ENCODE assay signal across 8 mouse cellular contexts in the genomic region with DNA sequence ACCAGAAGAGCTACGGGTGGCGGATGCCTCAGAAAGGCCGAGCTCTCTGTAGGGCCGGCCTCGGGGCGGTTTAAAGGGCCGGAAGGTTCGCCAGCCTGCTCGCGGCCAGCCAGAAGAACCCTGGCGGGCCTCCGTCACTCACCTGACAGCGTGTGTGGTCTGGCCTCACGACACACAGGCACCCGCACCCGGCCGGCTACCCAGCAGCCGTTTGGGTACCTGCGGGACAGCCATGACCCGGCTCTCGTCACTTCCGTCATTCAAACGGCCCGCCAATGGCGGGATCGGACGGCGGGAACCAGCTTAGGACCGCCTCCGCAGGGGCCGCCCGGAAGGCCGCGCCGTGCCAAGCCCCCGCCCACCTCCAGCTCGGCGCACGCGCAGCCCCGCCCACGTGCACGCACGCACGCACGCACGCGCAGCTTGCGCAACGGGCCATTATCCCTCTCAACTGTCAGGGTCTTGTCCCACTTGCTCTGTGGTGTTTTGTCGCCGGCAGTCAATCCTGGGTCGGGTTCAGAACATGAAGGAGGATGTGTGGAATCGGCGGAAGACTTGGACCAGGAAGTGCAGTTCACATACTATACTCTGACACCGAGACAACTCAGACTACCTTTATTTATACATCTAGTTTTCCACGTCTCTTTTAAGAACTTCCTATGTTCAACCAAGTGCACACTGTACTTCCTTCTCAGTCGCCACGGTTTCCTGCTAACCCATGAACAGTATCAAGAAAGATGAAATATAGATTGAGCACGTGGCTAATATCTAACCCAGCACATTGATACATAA. TPM values are rescaled to one million over a fixed set of nuclear protein-coding genes. Genes with fewer than 3 reads are reported as not detected.
DNase-seq lines count a peak whose midpoint lies in the region; ATAC-seq and TF ChIP-seq lines count a peak whose summit lies in the region.

Gene Cep295 (minus strand): TSS at position 305 of the 792 bp plus-strand sequence.

- H3K4me1 ChIP-seq in hindbrain, embryonic 10.5 days (replicated peaks), result peaks cover 13% of the 10 kb centered on the region
- peaks cover 5% of the 10 kb centered on the region; the same call in 1 of the 2 replicates for H3K4me1 ChIP-seq in lung, postnatal 0 days (ENCODE audit: insufficient read depth, low read depth, low read length)

- DNase-seq in MN1 (ENCODE audit: low spot score), result peak; percentile 93
- peak; percentile 95 for DNase-seq in cerebellum, adult 9-10 months
- peak; percentile 97 for DNase-seq in hindbrain, embryonic 10.5 days (ENCODE audit: low spot score)
- DNase-seq in layer of hippocampus, adult 9-11 months, result peak; percentile 95
- DNase-seq in lung, postnatal 0 days (ENCODE audit: low spot score), result peak; percentile 97
- DNase-seq in ovary, postnatal 14 days (ENCODE audit: low spot score), result peak; percentile 98
- DNase-seq in thymus, postnatal 14 days, result peak; percentile 98

- no peaks in the 10 kb centered on the region for H3K27me3 ChIP-seq in hindbrain, embryonic 10.5 days (ENCODE audit: insufficient read depth, poor library complexity, severe bottlenecking)
- H3K27me3 ChIP-seq in lung, postnatal 0 days (replicated peaks; ENCODE audit: insufficient read depth, low read length), result no peaks in the 10 kb centered on the region; the same call in 1 of the 2 replicates

- H3K27ac ChIP-seq in hindbrain, embryonic 10.5 days, result peak within 1 kb of the TSS; percentile 95
- peak within 1 kb of the TSS; percentile 69 for H3K27ac ChIP-seq in lung, postnatal 0 days (ENCODE audit: low read length)

- peak within 1 kb of the TSS; percentile 67 for H3K4me2 ChIP-seq in lung, postnatal 0 days (replicated peaks; ENCODE audit: low read depth, low read length)

- peak within 1 kb of the TSS; percentile 63 for H3K9ac ChIP-seq in lung, postnatal 0 days (replicated peaks; ENCODE audit: low read depth)

- peak; percentile 99 for ATAC-seq in frontal cortex, adult (ENCODE audit: low TSS enrichment)
- ATAC-seq in lung, postnatal 0 days, result peak; percentile 100

- H3K36me3 ChIP-seq in hindbrain, embryonic 10.5 days, result peaks cover 17% of the 10 kb centered on the region
- peaks cover 5% of the 10 kb centered on the region; the same call in 1 of the 2 replicates for H3K36me3 ChIP-seq in lung, postnatal 0 days (ENCODE audit: insufficient read depth, low read length)

- peak within 1 kb of the TSS; percentile 82 for H3K4me3 ChIP-seq in hindbrain, embryonic 10.5 days
- peak within 1 kb of the TSS; percentile 66 for H3K4me3 ChIP-seq in lung, postnatal 0 days (ENCODE audit: low read depth, low read length)

- 3% methylated on average over 60 of the region's 60 CpGs for WGBS in hindbrain, embryonic 10.5 days
- WGBS in lung, postnatal 0 days, result 2% methylated on average over 56 of the region's 60 CpGs

- no peak for TF ChIP-seq CTCF in lung, postnatal 0 days (IDR thresholded peaks at IDR 0.05)

- peak; percentile 40; the same call in 1 of the 2 replicates for TF ChIP-seq EP300 in lung, postnatal 0 days (IDR thresholded peaks at IDR 0.05)

- no peaks in the 10 kb centered on the region for H3K9me3 ChIP-seq in hindbrain, embryonic 10.5 days
- H3K9me3 ChIP-seq in lung, postnatal 0 days (ENCODE audit: low read length), result no peaks in the 10 kb centered on the region

RNA-seq across cellular contexts. Expression of gene Cep295, which starts in this region (rescaled TPM):
- polyA plus RNA-seq in hindbrain, embryonic 10.5 days (2016; fragmentation: Nextera tagmentation; extraction: Ambion mirVana), result 16.9 and 22.5 TPM in 2 replicates
- polyA plus RNA-seq in lung, postnatal 0 days (2015; fragmentation: Nextera tagmentation; extraction: Ambion mirVana), result 5.5 and 6.0 TPM in 2 replicates

Comparison
In these comparisons a context has a peak if more than half of its experiments do, and no peak if none do; other contexts are left out.
1. Peak in every context shown above with its lines: DNase-seq, ATAC-seq, H3K4me3 ChIP-seq and H3K27ac ChIP-seq.